Mouse (Mus musculus) midbrain, embryonic 13.5 days (tissue): Measurements from ENCODE around the gene Mmp7. TPM values are rescaled to one million over a fixed set of nuclear protein-coding genes. Genes with fewer than 3 reads are reported as not detected.

Source experiments
- ATAC-seq: fragments of 200-750 bp; cut with Nextera tagmentation; 2 replicates; pipeline ENCODE4 v1.8.0; 2017; ENCODE audit warnings: mild to moderate bottlenecking, moderate TSS enrichment, moderate library complexity
- H3K27ac ChIP-seq: fragments of 300-500 bp; sonication (generic); 2 replicates; pipeline ENCODE4 v1.5.1; 2015; ENCODE audit warnings: inconsistent platforms, mild to moderate bottlenecking, moderate library complexity
- H3K27me3 ChIP-seq: fragments of 300-500 bp; sonication (generic); 2 replicates; pipeline ENCODE4 v1.6.1; 2015; ENCODE audit warnings: mild to moderate bottlenecking, inconsistent platforms
- H3K36me3 ChIP-seq: fragments of 300-500 bp; sonication (generic); 2 replicates; pipeline ENCODE4 v1.6.1; 2015; ENCODE audit warnings: mild to moderate bottlenecking, inconsistent platforms
- H3K4me1 ChIP-seq: fragments of 300-500 bp; sonication (generic); replicated peaks from 2 replicates; pipeline ENCODE4 v1.6.1; 2015; ENCODE audit warnings: inconsistent platforms
- H3K4me2 ChIP-seq: fragments of 300-500 bp; sonication (generic); replicated peaks from 2 replicates; pipeline ENCODE4 v1.6.1; 2015; ENCODE audit warnings: moderate library complexity, mild to moderate bottlenecking, inconsistent platforms
- H3K4me3 ChIP-seq: fragments of 300-500 bp; sonication (generic); replicated peaks from 2 replicates; pipeline ENCODE4 v1.5.1; 2015; ENCODE audit warnings: mild to moderate bottlenecking, inconsistent platforms
- H3K9ac ChIP-seq: fragments of 300-500 bp; sonication (generic); replicated peaks from 2 replicates; pipeline ENCODE4 v1.6.1; 2015; ENCODE audit warnings: mild to moderate bottlenecking, inconsistent platforms
- H3K9me3 ChIP-seq: fragments of 300-500 bp; sonication (generic); 2 replicates; pipeline ENCODE4 v1.6.1; 2016; ENCODE audit warnings: mild to moderate bottlenecking, inconsistent platforms
- WGBS: fragments of 180-500 bp; shearing (Covaris S2); methylation state at CpG from one replicate; pipeline ENCODE4 v1.1.7; 2015; 5-methylcytosine and 5-hydroxymethylcytosine counted together
- polyA plus RNA-seq: library from polyadenylated mRNA; unstranded; fragments of >200 nt; fragmentation: Nextera tagmentation; extraction: Ambion mirVana; gene quantifications from 2 replicates; pipeline ENCODE4 v1.2.1, GENCODE M21; 2015

Mmp7 gene
- polyA plus RNA-seq, 1 experiment from 2014 or later = not detected

GRCm38 (mm10) chr9:7689799-7690198 is 2.1 kb upstream of the Mmp7 start:
- no peak overlapping the region for H3K9ac ChIP-seq

GRCm38 (mm10) chr9:7693961-7694360 is 2.1 kb downstream of the Mmp7 start:
- 92% methylated on average over 3 of the region's 3 CpGs for WGBS
- H3K27me3 ChIP-seq = no peaks in the 10 kb centered on the region
- no peaks in the 10 kb centered on the region for H3K9me3 ChIP-seq
- H3K27ac ChIP-seq = no peak overlapping the region
- ATAC-seq = no peak
- H3K9ac ChIP-seq = no peak overlapping the region
- H3K4me2 ChIP-seq = no peak overlapping the region
- no peaks in the 10 kb centered on the region for H3K36me3 ChIP-seq
- H3K4me3 ChIP-seq = no peak overlapping the region
- H3K4me1 ChIP-seq = no peaks in the 10 kb centered on the region

More at GRCm38 (mm10) chr9:7689799-7690198, 2.1 kb upstream of the Mmp7 start:
- H3K4me3 ChIP-seq = no peak overlapping the region
- H3K27me3 ChIP-seq = no peaks in the 10 kb centered on the region
- no peaks in the 10 kb centered on the region for H3K36me3 ChIP-seq
- WGBS = 57% methylated on average over 6 of the region's 6 CpGs
- no peaks in the 10 kb centered on the region for H3K9me3 ChIP-seq
- no peaks in the 10 kb centered on the region for H3K4me1 ChIP-seq
- ATAC-seq = no peak
- H3K4me2 ChIP-seq = no peak overlapping the region
- no peak overlapping the region for H3K27ac ChIP-seq

- ATAC-seq = no peak
- no peaks in the 10 kb centered on the region for H3K27me3 ChIP-seq
- 88% methylated on average over 3 of the region's 3 CpGs for WGBS
- H3K27ac ChIP-seq = no peak overlapping the region
- no peak overlapping the region for H3K4me3 ChIP-seq
- H3K4me1 ChIP-seq = no peaks in the 10 kb centered on the region
- no peak overlapping the region for H3K4me2 ChIP-seq
- no peaks in the 10 kb centered on the region for H3K36me3 ChIP-seq
- no peaks in the 10 kb centered on the region for H3K9me3 ChIP-seq
- no peak overlapping the region for H3K9ac ChIP-seq
These were observed 3.8 kb downstream of the Mmp7 start for GRCm38 (mm10) chr9:7695646-7696045.

- H3K27ac ChIP-seq = no peak overlapping the region
- 83% methylated on average over 6 of the region's 6 CpGs for WGBS
- ATAC-seq = no peak
- no peaks in the 10 kb centered on the region for H3K27me3 ChIP-seq
- H3K4me3 ChIP-seq = no peak overlapping the region
- H3K4me2 ChIP-seq = no peak overlapping the region
- no peak overlapping the region for H3K9ac ChIP-seq
- H3K36me3 ChIP-seq = no peaks in the 10 kb centered on the region
- no peaks in the 10 kb centered on the region for H3K4me1 ChIP-seq
- no peaks in the 10 kb centered on the region for H3K9me3 ChIP-seq
These were observed 16.8 kb downstream of the Mmp7 start for GRCm38 (mm10) chr9:7708698-7709097.

GRCm38 (mm10) chr9:7711196-7711595 is 19.3 kb downstream of the Mmp7 start:
- ATAC-seq = no peak
- Histone ChIP-seq H3K4me1 (no peaks in the 10 kb centered on the region), H3K9me3 (no peaks in the 10 kb centered on the region)

GRCm38 (mm10) chr9:7714062-7714907 is 22.4 kb downstream of the Mmp7 start:
- WGBS = 51% methylated on average over 4 of the region's 4 CpGs
- H3K4me2 ChIP-seq = no peak overlapping the region

More at GRCm38 (mm10) chr9:7711196-7711595, 19.3 kb downstream of the Mmp7 start:
- Histone ChIP-seq H3K27ac (no peak overlapping the region), H3K4me3 (no peak overlapping the region), H3K27me3 (no peaks in the 10 kb centered on the region), H3K36me3 (no peaks in the 10 kb centered on the region), H3K9ac (no peak overlapping the region), H3K4me2 (no peak overlapping the region)
- 69% methylated on average over 4 of the region's 4 CpGs for WGBS

GRCm38 (mm10) chr9:7714908-7715175 is 23.0 kb downstream of the Mmp7 start:
- Histone ChIP-seq H3K4me2 (no peak overlapping the region), H3K4me3 (no peak overlapping the region), H3K4me1 (no peaks in the 10 kb centered on the region), H3K9ac (no peak overlapping the region), H3K27me3 (no peaks in the 10 kb centered on the region), H3K27ac (no peak overlapping the region), H3K36me3 (no peaks in the 10 kb centered on the region), H3K9me3 (no peaks in the 10 kb centered on the region)
- WGBS = 75% methylated on average over 2 of the region's 2 CpGs
- peak; percentile 72; the same call in 1 of the 2 replicates for ATAC-seq

More at GRCm38 (mm10) chr9:7714062-7714907, 22.4 kb downstream of the Mmp7 start:
- ATAC-seq = peak; percentile 63
- Histone ChIP-seq H3K36me3 (no peaks in the 10 kb centered on the region), H3K4me3 (no peak overlapping the region), H3K9ac (no peak overlapping the region), H3K27me3 (no peaks in the 10 kb centered on the region), H3K4me1 (no peaks in the 10 kb centered on the region), H3K9me3 (no peaks in the 10 kb centered on the region), H3K27ac (no peak overlapping the region)

- no peak for ATAC-seq
- H3K27ac ChIP-seq = no peak overlapping the region
- no peak overlapping the region for H3K4me3 ChIP-seq
- WGBS = 96% methylated on average over 1 of the region's 1 CpGs
- H3K36me3 ChIP-seq = no peaks in the 10 kb centered on the region
- H3K9ac ChIP-seq = no peak overlapping the region
- no peak overlapping the region for H3K4me2 ChIP-seq
- H3K9me3 ChIP-seq = no peaks in the 10 kb centered on the region
- H3K4me1 ChIP-seq = no peaks in the 10 kb centered on the region
- no peaks in the 10 kb centered on the region for H3K27me3 ChIP-seq
These were observed 29.7 kb downstream of the Mmp7 start for GRCm38 (mm10) chr9:7721543-7721942.

- no peak for ATAC-seq
- no peak overlapping the region for H3K4me2 ChIP-seq
- H3K9me3 ChIP-seq = no peaks in the 10 kb centered on the region
- H3K4me1 ChIP-seq = no peaks in the 10 kb centered on the region
- 71% methylated on average over 4 of the region's 4 CpGs for WGBS
- no peak overlapping the region for H3K27ac ChIP-seq
- no peaks in the 10 kb centered on the region for H3K27me3 ChIP-seq
- no peaks in the 10 kb centered on the region for H3K36me3 ChIP-seq
- H3K9ac ChIP-seq = no peak overlapping the region
- no peak overlapping the region for H3K4me3 ChIP-seq
These were observed 37.1 kb downstream of the Mmp7 start for GRCm38 (mm10) chr9:7728997-7729396.

GRCm38 (mm10) chr9:7742696-7743095 is 50.8 kb downstream of the Mmp7 start:
- WGBS = 91% methylated on average over 1 of the region's 1 CpGs
- Histone ChIP-seq H3K4me3 (no peak overlapping the region), H3K4me1 (no peaks in the 10 kb centered on the region), H3K36me3 (no peaks in the 10 kb centered on the region), H3K27me3 (no peaks in the 10 kb centered on the region), H3K4me2 (no peak overlapping the region), H3K9me3 (no peaks in the 10 kb centered on the region), H3K9ac (no peak overlapping the region), H3K27ac (no peak overlapping the region)
- ATAC-seq = no peak

- WGBS = 70% methylated on average over 1 of the region's 1 CpGs
- Histone ChIP-seq H3K27me3 (no peaks in the 10 kb centered on the region), H3K36me3 (no peaks in the 10 kb centered on the region), H3K9ac (no peak overlapping the region), H3K4me1 (no peaks in the 10 kb centered on the region), H3K27ac (no peak overlapping the region), H3K4me2 (no peak overlapping the region), H3K9me3 (no peaks in the 10 kb centered on the region), H3K4me3 (no peak overlapping the region)
- no peak for ATAC-seq
These were observed 52.3 kb downstream of the Mmp7 start for GRCm38 (mm10) chr9:7744156-7744555.

GRCm38 (mm10) chr9:7748881-7749280 is 57.0 kb downstream of the Mmp7 start:
- no peaks in the 10 kb centered on the region for H3K4me1 ChIP-seq
- 97% methylated on average over 3 of the region's 3 CpGs for WGBS

More at GRCm38 (mm10) chr9:7748881-7749280, 57.0 kb downstream of the Mmp7 start:
- Histone ChIP-seq H3K4me2 (no peak overlapping the region), H3K9ac (no peak overlapping the region), H3K36me3 (no peaks in the 10 kb centered on the region), H3K9me3 (no peaks in the 10 kb centered on the region), H3K4me3 (no peak overlapping the region), H3K27me3 (no peaks in the 10 kb centered on the region), H3K27ac (no peak overlapping the region)
- no peak for ATAC-seq
